Mouse (Mus musculus): ENCODE results near the gene Vps13a.

GRCm38 (mm10) chr19:16715249-16715648 is 65.5 kb downstream of the Vps13a start:
- no peak for TF ChIP-seq CTCF (IDR thresholded peaks at IDR 0.05; ENCODE audit: control insufficient read depth, insufficient read depth, low read length)
- TF ChIP-seq POLR2A (IDR thresholded peaks at IDR 0.05; ENCODE audit: borderline replicate concordance, control insufficient read depth, low read depth, low read length) = no peak

All from bone marrow, adult 2 months (tissue).